Mouse (Mus musculus): ENCODE data around the gene Gbe1. TPM values are rescaled to one million over a fixed set of nuclear protein-coding genes. Genes with fewer than 3 reads are reported as not detected.

The Gbe1 gene
- polyA plus RNA-seq, 2 experiments: 3.0 to 5.7 TPM

DNA sequence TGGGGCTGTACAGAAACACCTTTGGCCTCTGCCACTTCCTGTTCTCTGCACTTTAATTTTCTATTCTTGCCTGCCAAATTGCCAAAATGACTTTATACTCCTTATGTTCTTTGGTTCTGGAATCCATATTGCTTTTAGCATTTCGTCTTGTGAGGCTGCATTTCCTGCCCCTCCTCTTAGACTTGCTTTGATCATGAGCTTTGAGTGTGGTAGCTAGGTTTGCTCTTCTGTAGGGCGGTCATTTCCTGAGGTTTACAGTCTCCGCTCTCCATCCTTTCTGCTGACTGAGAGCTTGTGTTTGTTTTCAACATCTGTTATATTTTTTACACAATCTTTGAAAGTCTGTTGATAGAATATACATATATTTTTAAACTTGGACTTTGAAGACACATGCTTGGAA lies 107.3 kb downstream of the Gbe1 start:
- WGBS (ENCODE audit: insufficient replicate concordance): 60% methylated on average over 3 of the region's 3 CpGs
- TF ChIP-seq EP300 (IDR thresholded peaks at IDR 0.05; ENCODE audit: low read depth) (no peak), CTCF (IDR thresholded peaks at IDR 0.05; ENCODE audit: low read depth) (no peak)
- Histone ChIP-seq H3K36me3 (replicated peaks; ENCODE audit: control insufficient read depth, insufficient read depth, low read depth) (no peaks in the 10 kb centered on the region), H3K9me3 (ENCODE audit: control insufficient read depth, low read length) (no peaks in the 10 kb centered on the region), H3K27me3 (ENCODE audit: control insufficient read depth, insufficient read depth, low read length) (no peaks in the 10 kb centered on the region), H3K4me2 (ENCODE audit: low read depth) (no peak overlapping the region), H3K27ac (no peak overlapping the region), H3K4me3 (ENCODE audit: insufficient read depth in 1 of 2, low read depth in 2 of 2, low read length in 2 of 2) (no peak overlapping the region), H3K9ac (replicated peaks) (no peak overlapping the region), H3K4me1 (replicated peaks; ENCODE audit: control insufficient read depth in 2 of 2, insufficient read depth in 2 of 2, low read length in 1 of 2) (no peaks in the 10 kb centered on the region)
- DNase-seq (ENCODE audit: low read depth in 3 of 3, low spot score in 3 of 3) (no peak), ATAC-seq (ENCODE audit: insufficient read depth) (no peak)

- H3K4me2 ChIP-seq (ENCODE audit: low read depth): no peak overlapping the region
- TF ChIP-seq EP300 (IDR thresholded peaks at IDR 0.05; ENCODE audit: low read depth) (no peak), CTCF (IDR thresholded peaks at IDR 0.05; ENCODE audit: low read depth) (no peak)
- H3K27me3 ChIP-seq (ENCODE audit: control insufficient read depth, insufficient read depth, low read length): no peaks in the 10 kb centered on the region
- no peak overlapping the region for H3K9ac ChIP-seq (replicated peaks)
- no peak overlapping the region for H3K27ac ChIP-seq
- H3K4me1 ChIP-seq (replicated peaks; ENCODE audit: control insufficient read depth in 2 of 2, insufficient read depth in 2 of 2, low read length in 1 of 2): no peaks in the 10 kb centered on the region
- ATAC-seq (ENCODE audit: insufficient read depth) (no peak), DNase-seq (ENCODE audit: low read depth in 3 of 3, low spot score in 3 of 3) (no peak)
- H3K36me3 ChIP-seq (replicated peaks; ENCODE audit: control insufficient read depth, insufficient read depth, low read depth): no peaks in the 10 kb centered on the region
- WGBS (ENCODE audit: insufficient replicate concordance): 59% methylated on average over 6 of the region's 6 CpGs
- H3K4me3 ChIP-seq (ENCODE audit: insufficient read depth in 1 of 2, low read depth in 2 of 2, low read length in 2 of 2): no peak overlapping the region
- H3K9me3 ChIP-seq (ENCODE audit: control insufficient read depth, low read length): no peaks in the 10 kb centered on the region
These were observed 135.8 kb downstream of the Gbe1 start for GRCm38 (mm10) chr16:70449520-70449919.

DNA sequence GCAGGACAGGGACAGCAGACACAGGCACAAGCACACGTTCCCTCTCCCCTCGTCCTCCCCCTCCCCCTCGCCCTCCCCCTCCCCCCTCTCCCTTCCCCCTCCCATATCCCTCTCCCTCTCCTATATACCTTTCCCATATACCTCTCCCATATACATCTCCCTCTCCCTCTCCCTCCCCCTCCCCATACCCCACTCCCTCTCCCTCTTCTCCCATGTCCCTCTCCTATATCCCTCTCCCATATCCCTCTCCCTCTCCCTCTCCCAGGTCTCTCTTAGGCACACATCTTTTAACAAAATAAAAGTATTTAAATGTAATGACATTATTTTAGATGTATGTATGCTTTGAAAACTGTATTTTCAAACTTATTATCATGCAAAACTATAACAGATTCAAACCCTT lies 161.8 kb downstream of the Gbe1 start:
- Histone ChIP-seq H3K9me3 (ENCODE audit: control insufficient read depth, low read length) (no peaks in the 10 kb centered on the region), H3K4me1 (replicated peaks; ENCODE audit: control insufficient read depth in 2 of 2, insufficient read depth in 2 of 2, low read length in 1 of 2) (no peaks in the 10 kb centered on the region), H3K4me3 (ENCODE audit: insufficient read depth in 1 of 2, low read depth in 2 of 2, low read length in 2 of 2) (no peak overlapping the region), H3K27me3 (ENCODE audit: control insufficient read depth, insufficient read depth, low read length) (no peaks in the 10 kb centered on the region), H3K27ac (no peak overlapping the region), H3K4me2 (ENCODE audit: low read depth) (no peak overlapping the region), H3K36me3 (replicated peaks; ENCODE audit: control insufficient read depth, insufficient read depth, low read depth) (no peaks in the 10 kb centered on the region), H3K9ac (replicated peaks) (no peak overlapping the region)
- TF ChIP-seq EP300 (IDR thresholded peaks at IDR 0.05; ENCODE audit: low read depth) (no peak), CTCF (IDR thresholded peaks at IDR 0.05; ENCODE audit: low read depth) (no peak)
- no peak for ATAC-seq (ENCODE audit: insufficient read depth)
- no peak for DNase-seq (ENCODE audit: low read depth in 3 of 3, low spot score in 3 of 3)
- WGBS (ENCODE audit: insufficient replicate concordance): 59% methylated on average over 3 of the region's 3 CpGs

DNA sequence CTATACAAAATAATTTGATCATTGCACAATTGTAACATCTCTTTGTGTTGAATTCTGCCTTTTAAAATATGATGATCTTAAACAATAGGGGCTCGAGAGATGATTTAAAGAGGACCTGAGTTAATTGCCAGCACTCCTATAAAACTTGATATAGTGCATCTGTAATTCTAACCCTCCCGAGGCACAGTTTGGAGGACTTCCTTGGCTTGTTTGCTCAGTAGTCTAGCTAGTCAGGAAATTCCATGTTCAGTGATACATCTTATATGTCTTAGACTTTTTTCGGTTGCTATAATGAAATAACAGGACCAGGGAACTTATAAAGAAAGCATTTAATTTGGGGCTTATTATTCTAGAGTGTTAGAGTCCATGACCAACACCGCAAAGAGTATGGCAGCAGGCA lies 162.4 kb downstream of the Gbe1 start:
- Histone ChIP-seq H3K9me3 (ENCODE audit: control insufficient read depth, low read length) (no peaks in the 10 kb centered on the region), H3K36me3 (replicated peaks; ENCODE audit: control insufficient read depth, insufficient read depth, low read depth) (no peaks in the 10 kb centered on the region), H3K4me2 (ENCODE audit: low read depth) (no peak overlapping the region), H3K4me3 (ENCODE audit: insufficient read depth in 1 of 2, low read depth in 2 of 2, low read length in 2 of 2) (no peak overlapping the region), H3K9ac (replicated peaks) (no peak overlapping the region), H3K27ac (no peak overlapping the region), H3K27me3 (ENCODE audit: control insufficient read depth, insufficient read depth, low read length) (no peaks in the 10 kb centered on the region), H3K4me1 (replicated peaks; ENCODE audit: control insufficient read depth in 2 of 2, insufficient read depth in 2 of 2, low read length in 1 of 2) (no peaks in the 10 kb centered on the region)
- DNase-seq (ENCODE audit: low read depth in 3 of 3, low spot score in 3 of 3) (no peak), ATAC-seq (ENCODE audit: insufficient read depth) (no peak)
- TF ChIP-seq CTCF (IDR thresholded peaks at IDR 0.05; ENCODE audit: low read depth): no peak
- no peak for TF ChIP-seq EP300 (IDR thresholded peaks at IDR 0.05; ENCODE audit: low read depth)
- 60% methylated on average over 4 of the region's 4 CpGs for WGBS (ENCODE audit: insufficient replicate concordance)

GRCm38 (mm10) chr16:70480494-70480893 lies 166.7 kb downstream of the Gbe1 start:
- WGBS (ENCODE audit: insufficient replicate concordance): 65% methylated on average over 3 of the region's 3 CpGs
- no peak overlapping the region for H3K9ac ChIP-seq (replicated peaks)
- H3K4me3 ChIP-seq (ENCODE audit: insufficient read depth in 1 of 2, low read depth in 2 of 2, low read length in 2 of 2): no peak overlapping the region
- DNase-seq (ENCODE audit: low read depth in 3 of 3, low spot score in 3 of 3) (no peak), ATAC-seq (ENCODE audit: insufficient read depth) (no peak)
- no peaks in the 10 kb centered on the region for H3K4me1 ChIP-seq (replicated peaks; ENCODE audit: control insufficient read depth in 2 of 2, insufficient read depth in 2 of 2, low read length in 1 of 2)
- no peaks in the 10 kb centered on the region for H3K27me3 ChIP-seq (ENCODE audit: control insufficient read depth, insufficient read depth, low read length)
- H3K27ac ChIP-seq: no peak overlapping the region
- no peaks in the 10 kb centered on the region for H3K36me3 ChIP-seq (replicated peaks; ENCODE audit: control insufficient read depth, insufficient read depth, low read depth)
- H3K9me3 ChIP-seq (ENCODE audit: control insufficient read depth, low read length): no peaks in the 10 kb centered on the region
- no peak overlapping the region for H3K4me2 ChIP-seq (ENCODE audit: low read depth)
- no peak for TF ChIP-seq CTCF (IDR thresholded peaks at IDR 0.05; ENCODE audit: low read depth)
- no peak for TF ChIP-seq EP300 (IDR thresholded peaks at IDR 0.05; ENCODE audit: low read depth)

Measured in liver, embryonic 14.5 days (tissue).